Mouse (Mus musculus): ENCODE measurements around the gene Dennd1a.
A peak's percentile ranks its signal among the peaks of the same experiment; 100 is the strongest.

The Dennd1a gene

GRCm38 (mm10) chr2:38229882-38230281 lies 57.3 kb downstream of the Dennd1a start:
- DNase-seq (ENCODE audit: low read depth, low spot score): no peak

GRCm38 (mm10) chr2:38223759-38224158 lies 63.4 kb downstream of the Dennd1a start:
- peak; percentile 32 for DNase-seq (ENCODE audit: low read depth, low spot score)

DNA sequence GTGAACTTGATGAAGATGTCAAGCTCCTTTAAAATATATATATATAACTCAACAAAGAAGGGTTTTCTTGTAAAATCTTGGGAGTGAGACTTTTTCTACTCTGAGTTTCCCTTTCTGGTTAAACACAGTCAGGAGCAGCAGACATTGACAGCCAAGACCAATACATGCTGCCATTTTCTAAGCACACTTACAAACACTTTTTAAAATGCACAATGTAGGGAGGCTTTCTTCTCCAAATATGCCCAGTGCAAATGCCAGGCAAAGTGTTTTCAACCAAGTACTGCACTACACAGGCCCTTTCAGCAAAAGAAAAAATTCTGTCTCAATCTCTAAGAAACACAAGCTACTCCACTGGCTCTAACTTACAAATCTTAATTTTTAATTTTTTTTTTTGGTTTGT lies 65.7 kb downstream of the Dennd1a start:
- no peak for DNase-seq (ENCODE audit: low read depth, low spot score)

- DNase-seq (ENCODE audit: low read depth, low spot score): peak; percentile 69
Measured at GRCm38 (mm10) chr2:38220687-38221435, 66.3 kb downstream of the Dennd1a start.

DNA sequence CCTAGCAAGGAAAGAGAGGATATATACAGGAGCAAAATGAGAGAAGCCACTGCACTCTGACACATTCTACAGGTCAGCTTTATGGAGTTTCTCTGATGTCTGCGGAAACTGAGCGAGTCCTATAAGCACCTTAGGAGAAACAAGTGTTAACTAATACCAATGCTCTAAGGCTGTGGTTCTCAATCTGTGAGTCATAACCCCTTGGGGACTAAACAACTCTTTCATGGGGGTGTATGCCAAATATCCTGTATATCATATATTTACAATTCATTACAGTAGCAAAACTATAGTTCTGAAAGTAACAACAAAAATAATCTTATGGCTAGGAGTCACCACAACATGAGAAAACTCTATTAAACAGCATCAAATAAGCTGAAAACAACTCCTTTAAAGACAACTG lies 67.5 kb downstream of the Dennd1a start:
- no peak for DNase-seq (ENCODE audit: low read depth, low spot score)

- no peak for DNase-seq (ENCODE audit: low read depth, low spot score)
Measured at GRCm38 (mm10) chr2:38213041-38213440, 74.1 kb downstream of the Dennd1a start.

GRCm38 (mm10) chr2:38211426-38211825 lies 75.8 kb downstream of the Dennd1a start:
- DNase-seq (ENCODE audit: low read depth, low spot score): no peak

DNA sequence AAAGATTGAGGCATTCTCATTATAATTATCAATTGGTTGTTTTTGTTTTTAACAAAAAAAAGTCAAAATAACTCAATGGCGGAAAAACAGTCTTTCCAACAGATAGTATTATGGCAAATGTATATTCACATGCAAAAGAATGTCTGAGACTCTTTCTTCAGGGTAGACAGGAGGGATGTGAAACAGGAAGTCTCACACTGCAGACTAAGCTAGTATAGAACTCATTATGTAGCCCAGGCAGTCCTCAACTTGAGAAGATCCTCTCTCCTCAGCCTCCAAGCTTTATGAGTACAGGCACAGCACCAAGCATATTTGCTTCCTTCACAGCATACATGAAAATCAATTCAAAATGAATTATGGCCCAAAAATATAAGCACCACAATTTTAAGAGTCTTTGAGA lies 79.4 kb downstream of the Dennd1a start:
- no peak for DNase-seq (ENCODE audit: low read depth, low spot score)

DNA sequence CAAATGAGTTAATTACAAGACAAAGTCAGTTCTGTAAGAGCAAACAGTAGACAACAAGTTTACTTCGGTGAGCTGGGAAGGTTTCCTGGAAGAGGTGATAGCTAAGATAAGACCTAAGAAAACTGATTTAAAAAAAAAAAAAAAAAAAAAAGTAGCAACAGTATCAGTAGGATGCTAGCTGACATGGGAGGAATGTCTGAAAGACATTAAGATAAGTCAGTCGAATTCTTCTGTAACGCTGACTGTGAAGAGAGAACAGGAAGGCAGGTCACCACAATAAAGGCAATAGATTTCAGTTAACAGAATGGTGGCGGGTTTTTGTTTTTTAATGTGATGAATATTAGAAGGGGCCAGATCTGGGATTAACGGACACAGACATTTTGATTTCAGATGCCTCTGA lies 81.9 kb downstream of the Dennd1a start:
- DNase-seq (ENCODE audit: low read depth, low spot score): no peak

DNA sequence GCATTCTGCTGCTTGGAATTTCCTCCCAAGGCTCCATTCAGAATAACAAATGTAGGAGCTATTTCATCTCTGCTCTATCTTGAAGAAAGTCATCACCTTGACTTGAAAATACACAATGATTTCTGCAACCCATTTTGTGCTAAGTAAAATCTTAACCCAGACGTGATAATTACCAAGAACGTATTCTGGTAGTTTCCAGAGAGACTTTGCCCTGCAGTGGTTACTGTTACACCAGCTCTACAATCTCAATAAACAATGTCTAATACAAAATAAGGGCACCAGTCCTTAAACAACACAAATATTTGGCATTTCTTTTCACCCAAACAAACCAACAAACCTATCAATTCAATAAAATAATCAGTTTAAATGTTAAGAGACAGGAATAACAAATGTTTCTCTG lies 82.5 kb downstream of the Dennd1a start:
- no peak for DNase-seq (ENCODE audit: low read depth, low spot score)

DNA sequence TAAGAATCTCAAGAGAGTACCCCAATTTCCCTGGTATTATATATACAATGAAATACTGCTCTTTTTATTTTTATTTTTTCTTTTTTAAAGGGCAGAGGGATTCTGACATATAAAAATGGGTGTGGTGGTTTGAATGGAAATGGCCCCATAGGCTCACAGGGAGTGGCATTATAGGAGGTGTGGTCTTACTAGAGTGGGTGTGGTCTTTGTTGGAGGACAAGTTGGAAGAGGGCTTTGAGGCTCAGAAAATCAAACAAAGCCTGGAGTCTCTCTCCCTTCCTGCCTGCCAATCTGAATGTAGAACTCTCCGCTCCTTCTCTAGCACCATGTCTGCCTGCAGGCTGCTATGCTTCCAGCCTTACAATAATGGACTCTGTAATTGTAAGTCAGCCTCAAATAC lies 89.1 kb downstream of the Dennd1a start:
- DNase-seq (ENCODE audit: low read depth, low spot score): no peak

GRCm38 (mm10) chr2:38196199-38197060 lies 90.8 kb downstream of the Dennd1a start:
- DNase-seq (ENCODE audit: low read depth, low spot score): no peak

DNA sequence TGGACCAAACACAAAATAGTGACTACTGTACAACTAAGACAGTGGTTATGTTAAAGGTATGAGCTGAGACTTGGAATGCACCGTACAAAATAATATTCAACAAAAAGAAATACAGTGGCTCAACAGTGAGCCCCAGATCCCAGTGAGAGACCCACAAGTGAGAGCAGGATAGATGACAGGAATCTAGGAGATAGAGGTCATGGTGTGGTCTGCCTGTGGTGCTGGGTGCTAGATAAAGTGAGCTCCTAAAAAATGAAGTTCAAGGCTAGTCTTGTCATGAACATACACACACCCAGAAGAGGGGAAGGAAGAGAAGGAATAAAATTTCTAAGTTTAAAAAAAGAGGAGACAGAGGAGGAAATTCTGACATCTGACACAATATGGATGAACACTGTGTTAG lies 95.2 kb downstream of the Dennd1a start:
- no peak for DNase-seq (ENCODE audit: low read depth, low spot score)

- no peak for DNase-seq (ENCODE audit: low read depth, low spot score)
Measured at GRCm38 (mm10) chr2:38191601-38192000, 95.6 kb downstream of the Dennd1a start.

DNA sequence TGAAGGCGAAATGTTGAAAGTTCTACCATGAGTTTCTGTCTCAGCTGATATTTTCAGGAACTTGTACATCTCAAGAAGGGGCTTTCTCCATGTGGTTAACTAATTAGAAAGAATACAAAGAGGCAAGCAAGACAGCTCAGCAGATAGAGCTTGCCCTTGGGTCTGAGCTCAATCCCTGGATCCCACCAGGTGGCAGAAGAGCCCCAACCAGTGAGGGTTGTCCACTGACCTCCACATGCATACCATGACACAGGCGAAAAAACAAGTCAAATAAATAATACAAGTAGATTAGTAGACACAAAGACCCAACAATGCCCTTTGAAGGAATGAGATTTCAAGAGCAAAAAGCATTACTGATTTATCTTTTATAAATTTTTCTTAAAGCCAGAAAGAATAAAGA lies 100.8 kb downstream of the Dennd1a start:
- DNase-seq (ENCODE audit: low read depth, low spot score): no peak

GRCm38 (mm10) chr2:38184977-38185376 lies 102.2 kb downstream of the Dennd1a start:
- no peak for DNase-seq (ENCODE audit: low read depth, low spot score)

DNA sequence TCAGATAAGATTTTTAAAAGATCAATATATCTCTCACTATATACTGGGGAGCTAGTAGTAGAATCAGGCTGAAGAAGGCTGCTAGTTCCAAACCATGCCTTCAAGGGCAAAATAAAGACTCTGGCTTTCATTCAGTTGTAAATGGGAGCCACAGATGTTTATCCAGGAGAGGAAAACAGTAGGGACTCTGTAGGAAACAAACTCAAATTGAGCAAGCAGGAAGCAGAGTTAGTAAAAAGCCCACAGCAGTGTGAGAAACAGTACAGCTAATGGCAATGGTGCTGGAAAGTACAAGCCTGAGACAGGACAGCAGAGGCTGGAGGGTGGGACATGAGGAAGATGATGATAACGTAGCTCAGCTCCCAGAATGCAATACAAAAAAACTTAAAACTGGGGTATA lies 103.3 kb downstream of the Dennd1a start:
- no peak for DNase-seq (ENCODE audit: low read depth, low spot score)

DNA sequence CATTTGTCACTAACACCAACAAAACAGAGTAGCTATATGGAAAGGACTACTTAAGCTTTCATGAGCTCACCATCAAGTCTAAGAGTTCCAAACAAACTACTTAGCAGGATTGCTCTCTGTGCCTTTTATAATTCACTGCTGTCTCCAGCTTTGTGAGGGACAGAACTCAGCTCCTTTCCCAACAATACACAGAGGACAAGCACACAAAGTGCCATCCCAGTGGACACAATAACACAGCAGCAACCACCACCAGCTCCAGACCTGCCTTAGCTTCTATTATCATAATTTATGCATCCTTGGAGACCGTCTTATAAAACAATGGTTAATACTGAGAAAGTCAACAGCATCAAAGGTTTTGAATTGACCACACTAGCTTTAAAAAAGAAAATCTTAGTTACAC lies 104.9 kb downstream of the Dennd1a start:
- DNase-seq (ENCODE audit: low read depth, low spot score): no peak

DNA sequence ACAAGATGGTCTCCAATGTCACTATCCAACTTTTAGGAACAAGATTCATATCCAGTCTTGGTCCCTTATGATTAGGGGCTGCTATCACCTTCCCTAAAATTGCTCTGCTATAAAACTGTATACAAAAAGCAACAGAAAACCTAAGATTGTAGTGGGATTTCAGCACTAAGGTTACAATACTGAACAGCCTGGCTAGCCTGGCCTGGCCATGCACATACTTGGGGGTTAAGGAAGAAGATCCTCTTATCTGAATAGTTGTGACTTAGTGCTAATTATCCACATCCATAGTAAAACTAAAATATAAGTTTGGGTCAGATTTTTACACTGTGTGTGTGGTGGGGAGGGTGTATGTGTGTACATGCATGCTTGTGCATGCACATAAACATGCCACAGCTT lies 109.6 kb downstream of the Dennd1a start:
- DNase-seq (ENCODE audit: low read depth, low spot score): no peak

GRCm38 (mm10) chr2:38176870-38177582 lies 110.2 kb downstream of the Dennd1a start:
- no peak for DNase-seq (ENCODE audit: low read depth, low spot score)

GRCm38 (mm10) chr2:38175276-38175675 lies 111.9 kb downstream of the Dennd1a start:
- no peak for DNase-seq (ENCODE audit: low read depth, low spot score)

GRCm38 (mm10) chr2:38168606-38169005 lies 118.6 kb downstream of the Dennd1a start:
- DNase-seq (ENCODE audit: low read depth, low spot score): no peak

All from mesoderm, embryonic 11.5 days (tissue).